Mouse (Mus musculus) thymus, postnatal 25 days (tissue): ENCODE data around the gene Ntn5.

ENCODE experiments used
- DNase-seq: peaks from one replicate; pipeline ENCODE4 v3.0.0; 2022

Ntn5 gene

GRCm38 (mm10) chr7:45700301-45701015, 16.6 kb downstream of the Ntn5 start:
- peak; percentile 74 for DNase-seq

DNA sequence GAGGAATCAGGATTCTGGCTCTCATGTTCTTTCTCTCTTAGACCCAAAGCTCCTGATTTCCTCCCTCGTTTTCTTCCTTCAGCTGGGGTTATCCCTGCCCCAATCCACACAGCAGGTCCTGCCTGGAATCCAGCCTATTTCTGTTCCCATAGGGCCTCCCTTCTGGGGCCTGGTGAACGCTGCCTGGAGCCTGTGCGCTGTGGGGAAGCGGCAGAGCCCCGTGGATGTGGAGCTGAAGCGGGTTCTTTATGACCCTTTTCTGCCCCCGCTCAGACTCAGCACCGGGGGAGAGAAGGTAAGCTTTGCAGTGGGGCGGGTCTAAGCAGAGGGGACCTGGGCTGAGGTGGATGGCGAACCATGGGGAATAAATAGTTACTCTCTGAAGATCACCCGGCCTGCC, 17.2 kb downstream of the Ntn5 start:
- no peak for DNase-seq

DNA sequence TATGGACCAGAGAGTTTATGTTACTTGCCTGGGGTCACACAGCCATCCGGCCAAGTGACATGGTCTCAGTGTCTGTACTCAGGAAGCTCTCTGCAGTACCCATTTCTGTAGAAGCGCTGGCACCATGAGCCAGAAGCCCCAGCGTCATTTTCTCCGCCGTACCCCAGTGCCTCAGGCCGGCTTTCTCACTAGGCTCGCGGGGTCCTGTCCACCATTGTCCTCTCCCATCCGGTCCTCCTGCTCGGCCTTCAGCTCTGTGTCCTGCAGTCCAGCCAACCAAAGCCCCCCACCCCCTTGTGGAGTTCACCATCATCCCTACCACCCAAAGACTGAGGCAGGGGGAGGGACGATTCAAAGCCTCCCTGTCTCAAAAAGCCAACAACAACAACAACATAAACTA, 17.8 kb downstream of the Ntn5 start:
- DNase-seq: no peak

DNA sequence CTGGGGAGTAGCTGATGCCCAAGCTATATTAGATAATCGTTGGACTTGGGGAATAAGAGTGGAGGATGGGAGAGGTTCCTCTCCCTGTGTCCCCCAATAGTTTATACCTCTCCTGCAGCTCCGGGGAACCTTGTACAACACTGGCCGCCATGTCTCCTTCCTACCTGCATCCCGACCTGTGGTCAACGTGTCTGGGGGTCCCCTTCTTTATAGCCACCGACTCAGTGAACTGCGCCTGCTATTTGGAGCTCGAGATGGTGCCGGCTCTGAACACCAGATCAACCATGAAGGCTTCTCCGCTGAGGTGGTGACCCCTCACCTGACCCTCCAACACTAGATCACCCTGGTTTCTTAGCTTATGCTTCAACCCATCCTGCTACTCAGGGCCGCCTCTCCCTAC, 18.5 kb downstream of the Ntn5 start:
- DNase-seq: no peak

- DNase-seq: no peak
Observed at GRCm38 (mm10) chr7:45702809-45703520, 19.1 kb downstream of the Ntn5 start.

GRCm38 (mm10) chr7:45703521-45704033, 19.8 kb downstream of the Ntn5 start:
- no peak for DNase-seq

DNA sequence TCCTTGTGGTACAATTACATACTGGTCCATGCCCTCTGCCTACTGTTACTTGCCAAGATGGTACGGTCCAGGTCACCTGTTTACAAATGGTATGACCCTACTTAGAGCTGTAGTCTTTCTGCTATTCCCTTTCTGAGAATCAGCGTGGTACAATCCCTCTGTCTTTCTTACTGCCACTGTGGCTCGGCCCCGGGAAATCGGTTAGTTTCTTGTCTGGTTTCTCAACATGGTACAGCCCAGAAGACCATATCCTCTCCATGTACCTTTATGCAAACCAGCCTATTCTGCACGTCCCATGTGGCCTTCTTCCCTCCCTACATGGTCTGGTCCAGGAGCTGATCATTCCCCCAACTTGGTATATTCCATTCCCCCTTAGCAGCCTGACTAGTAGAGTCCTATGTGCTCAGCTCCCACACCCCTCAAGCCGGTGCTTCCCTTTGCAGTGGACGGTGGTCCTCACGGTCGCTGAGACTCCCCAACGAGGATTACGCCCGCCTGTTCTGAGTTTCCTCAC, 20.3 kb downstream of the Ntn5 start:
- DNase-seq: peak; percentile 61

GRCm38 (mm10) chr7:45704730-45705442, 21.1 kb downstream of the Ntn5 start, which contains the start of gene Dbp:
Dbp (plus strand) TSS chr7:45705088.
- peak; percentile 99 for DNase-seq

DNA sequence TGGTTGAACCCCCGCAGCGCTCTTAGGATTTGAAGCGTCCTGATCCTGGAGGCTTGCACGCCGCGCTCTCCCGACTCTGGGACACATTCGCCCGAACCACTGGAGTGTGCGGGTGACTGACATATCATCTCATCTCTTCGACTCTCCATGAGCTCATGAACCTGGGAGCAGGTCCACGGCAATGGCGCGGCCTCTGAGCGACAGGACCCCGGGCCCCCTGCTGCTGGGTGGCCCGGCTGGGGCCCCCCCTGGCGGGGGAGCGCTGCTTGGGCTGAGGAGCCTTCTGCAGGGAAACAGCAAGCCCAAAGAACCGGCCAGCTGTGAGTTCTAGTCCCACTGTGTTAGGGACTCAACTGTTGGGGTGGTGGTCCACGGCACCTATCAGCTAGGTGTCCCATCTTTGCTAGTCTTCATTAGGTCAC, 21.6 kb downstream of the Ntn5 start:
- DNase-seq: peak; percentile 49

DNA sequence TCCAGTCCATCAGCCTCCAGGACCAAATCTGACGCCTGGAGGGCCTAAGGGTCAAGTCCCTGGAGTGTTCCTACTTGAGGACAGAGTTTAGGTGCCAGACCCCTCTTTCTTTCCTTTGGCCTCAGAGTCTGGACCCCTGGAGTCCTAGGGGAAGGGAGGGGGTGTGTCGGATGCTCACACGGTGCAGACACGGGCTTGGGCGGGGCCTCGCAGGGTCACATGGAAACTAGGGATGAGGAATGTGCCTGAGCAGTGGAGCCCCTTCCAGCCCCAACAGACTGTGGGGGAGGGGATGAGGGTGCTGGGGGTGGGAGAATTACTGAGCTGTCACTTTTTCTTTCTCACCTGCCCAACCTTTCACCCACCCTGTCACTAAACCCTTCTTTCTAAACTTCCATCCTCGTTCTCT, 22.1 kb downstream of the Ntn5 start:
- peak; percentile 53 for DNase-seq

- peak; percentile 94 for DNase-seq
Observed at GRCm38 (mm10) chr7:45706721-45707241, 23.0 kb downstream of the Ntn5 start.

DNA sequence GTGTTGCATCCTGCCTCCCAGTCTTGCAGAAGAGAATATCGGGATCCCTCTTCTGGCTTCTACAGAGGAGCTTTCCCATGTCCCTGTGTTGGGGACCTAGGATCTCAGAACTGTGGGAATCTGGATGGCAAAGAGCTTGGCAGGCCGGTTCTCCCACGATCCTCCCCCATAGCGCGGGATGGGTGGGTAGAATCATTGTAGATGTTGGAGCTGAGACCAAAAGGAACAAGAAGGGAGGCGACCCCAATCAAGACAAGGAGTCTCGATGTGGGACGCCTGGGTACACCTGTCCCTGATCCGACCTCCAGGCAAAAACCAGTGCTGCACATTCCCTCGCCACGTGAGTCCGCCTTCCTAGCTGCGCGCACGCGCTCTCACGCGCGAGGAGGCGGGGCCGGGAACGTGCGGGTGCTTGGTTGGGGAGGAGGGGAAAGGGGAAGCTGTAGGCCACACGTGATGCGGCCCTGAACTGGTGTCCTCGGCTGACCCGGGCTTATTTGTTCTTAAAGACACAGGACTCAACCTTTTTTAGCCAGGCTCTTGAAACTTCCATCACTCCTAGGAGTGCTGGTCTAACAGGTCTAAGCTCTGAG, 23.6 kb downstream of the Ntn5 start:
- peak; percentile 90 for DNase-seq

- DNase-seq: no peak
Observed at GRCm38 (mm10) chr7:45708221-45708761, 24.5 kb downstream of the Ntn5 start.

DNA sequence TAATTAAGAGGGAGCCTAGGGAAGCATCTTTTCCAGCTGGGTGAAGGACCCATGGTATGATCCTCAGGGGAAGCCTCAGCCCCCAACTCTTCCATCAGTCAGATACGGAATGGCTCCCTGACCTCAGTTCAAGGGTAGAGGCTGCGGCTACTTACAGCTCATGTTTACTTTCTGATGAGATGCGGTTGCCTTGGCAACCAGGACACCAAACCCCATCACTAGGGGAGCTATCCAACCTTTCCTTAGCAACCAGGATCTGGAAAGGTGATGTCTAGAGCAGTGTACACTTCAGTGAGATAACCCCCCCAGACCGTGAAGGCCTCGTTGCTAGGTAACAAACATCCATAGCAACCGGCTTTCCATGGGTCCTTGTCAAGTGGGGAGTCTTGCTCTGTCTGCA, 25.2 kb downstream of the Ntn5 start:
- no peak for DNase-seq

DNA sequence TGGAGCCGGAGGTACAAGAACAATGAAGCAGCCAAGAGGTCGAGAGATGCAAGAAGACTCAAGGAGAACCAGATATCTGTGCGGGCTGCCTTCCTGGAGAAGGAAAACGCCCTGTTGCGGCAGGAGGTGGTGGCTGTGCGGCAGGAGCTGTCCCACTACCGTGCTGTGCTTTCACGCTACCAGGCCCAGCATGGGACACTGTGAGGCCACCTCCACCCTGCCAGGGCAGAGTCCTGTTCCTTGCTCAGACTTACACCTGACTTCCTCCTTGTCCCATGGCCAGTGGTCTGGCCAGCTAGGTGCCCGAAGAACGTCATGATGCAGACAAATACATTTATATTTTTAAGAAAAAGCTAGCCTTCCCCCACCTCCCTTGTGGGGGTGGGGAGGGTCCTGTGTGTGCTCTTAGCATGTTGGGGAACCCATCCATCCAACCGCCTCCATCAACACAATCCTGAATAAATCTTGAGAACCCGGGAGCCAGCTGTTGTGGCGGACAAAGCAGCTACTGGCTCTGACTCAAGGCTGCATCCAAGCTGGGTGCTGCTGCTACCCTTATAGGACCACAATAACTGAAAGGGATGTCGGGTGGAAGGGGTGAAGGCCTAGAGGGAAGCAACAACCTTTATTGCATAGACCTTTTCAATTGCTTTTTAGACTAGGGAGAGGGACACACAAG, 26.0 kb downstream of the Ntn5 start:
- DNase-seq: no peak

DNA sequence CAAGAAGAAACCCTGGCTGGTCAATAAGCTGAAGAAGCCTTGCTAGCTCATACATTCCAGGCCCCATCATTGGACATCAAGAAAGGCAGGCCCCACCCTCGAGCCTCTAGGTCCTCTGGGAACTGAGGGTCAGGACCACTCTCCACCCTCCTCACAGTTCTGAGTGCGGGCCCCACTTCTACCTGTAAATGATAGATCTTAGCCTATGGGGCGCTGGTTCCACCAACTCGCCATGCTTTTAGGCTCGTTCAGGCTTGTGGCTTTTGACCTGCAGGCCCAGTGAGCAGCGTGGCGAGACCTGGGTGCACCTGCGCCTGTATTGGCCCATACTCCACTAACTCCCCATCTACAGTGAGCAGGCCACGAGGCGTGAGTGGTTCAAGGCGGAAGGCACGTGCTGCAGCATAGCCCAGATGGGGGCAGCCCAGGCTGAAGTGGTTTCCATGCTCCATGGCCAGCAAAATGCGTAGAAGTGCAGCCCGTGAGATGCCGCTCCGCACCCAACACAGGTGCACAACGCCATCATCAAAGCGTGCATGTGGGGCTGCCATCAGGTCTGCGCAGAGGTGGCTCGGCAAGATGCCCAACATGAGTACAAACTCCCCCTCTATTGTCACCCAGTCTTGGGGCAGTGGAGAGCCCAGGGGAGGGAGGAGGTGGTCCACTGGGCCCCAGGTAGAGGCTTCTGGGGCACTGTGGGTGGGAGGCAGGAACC, 26.8 kb downstream of the Ntn5 start:
- no peak for DNase-seq

GRCm38 (mm10) chr7:45711316-45712021, 27.6 kb downstream of the Ntn5 start:
- DNase-seq: no peak

GRCm38 (mm10) chr7:45712022-45712757, 28.4 kb downstream of the Ntn5 start:
- DNase-seq: no peak

DNA sequence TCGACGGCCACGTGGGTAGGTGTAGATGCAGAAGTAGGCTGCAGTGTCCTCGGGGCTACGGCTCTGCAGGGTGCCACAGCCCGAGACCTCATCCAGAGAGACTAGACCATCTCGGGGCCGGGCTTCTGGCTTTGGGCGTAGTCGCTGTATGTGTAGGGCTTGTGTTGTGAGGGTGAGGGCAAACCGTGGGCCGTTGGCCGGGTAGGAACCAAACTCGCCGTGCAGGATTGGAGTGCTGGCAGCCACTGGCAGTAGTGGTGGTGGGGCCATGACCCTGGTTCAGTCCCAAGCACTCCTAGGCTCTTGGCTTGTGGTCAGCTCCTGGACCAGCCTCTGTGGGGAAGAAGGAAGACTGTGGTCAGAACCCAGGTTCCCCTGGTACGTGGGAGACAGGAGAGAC, 29.6 kb downstream of the Ntn5 start:
- DNase-seq: no peak
